Mouse (Mus musculus) cerebellum, postnatal 25 days (tissue): ENCODE data around the gene Mapk8ip2.
"Not testable (repeated sequence)": the region's sequence is repeated elsewhere in the genome, so short reads cannot be mapped to it uniquely, and the experiment has no call there.

Experiments used
- DNase-seq, 2 experiments: peaks; one replicate each; pipeline ENCODE4 v3.0.0; 2021; ENCODE audit warnings: mixed read lengths in 2 of 2

Gene Mapk8ip2

GRCm38 (mm10) chr15:89453865-89454478 is at the start of gene Mapk8ip2:
Gene Mapk8ip2, plus strand, starts transcription at chr15:89453913.
- DNase-seq: peak; percentile 89 to 90

DNA sequence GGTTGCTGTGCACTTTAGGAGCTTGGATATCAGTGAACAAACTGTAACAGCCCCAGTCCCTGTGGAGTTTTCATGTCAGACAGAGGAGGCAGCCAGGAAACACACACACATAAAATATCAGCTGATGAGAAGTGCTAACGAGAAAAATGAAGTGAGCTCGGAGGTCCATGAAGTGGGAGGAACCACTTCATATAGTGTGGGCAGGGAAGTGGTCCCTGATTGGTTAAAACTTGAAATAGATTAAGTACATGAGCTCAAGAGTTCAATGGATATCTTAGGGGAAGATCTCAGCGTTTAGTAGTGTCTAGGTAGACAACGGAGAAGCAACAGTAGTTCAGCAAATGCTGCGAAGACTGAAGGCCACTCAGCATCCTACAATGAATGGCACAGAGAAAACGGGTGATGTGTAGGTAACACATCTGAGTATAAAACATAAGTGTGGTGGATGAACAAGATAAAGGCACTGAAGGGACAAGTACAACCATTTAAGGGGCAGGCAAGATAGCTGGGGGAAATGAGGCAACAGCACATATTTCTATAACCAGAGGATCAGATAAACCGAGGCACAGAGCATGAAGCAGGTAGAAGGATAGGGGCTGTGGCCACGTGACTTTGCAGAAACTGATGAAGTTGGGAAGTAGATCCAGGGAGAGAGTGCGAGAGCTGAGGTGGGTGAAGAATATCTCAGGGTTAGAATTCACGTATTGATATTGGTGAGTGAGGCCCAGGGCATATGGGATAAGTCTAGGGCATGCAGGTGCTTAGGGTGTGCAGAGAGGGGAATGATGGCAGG is 48.7 kb upstream of the Mapk8ip2 start:
- DNase-seq: no peak

DNA sequence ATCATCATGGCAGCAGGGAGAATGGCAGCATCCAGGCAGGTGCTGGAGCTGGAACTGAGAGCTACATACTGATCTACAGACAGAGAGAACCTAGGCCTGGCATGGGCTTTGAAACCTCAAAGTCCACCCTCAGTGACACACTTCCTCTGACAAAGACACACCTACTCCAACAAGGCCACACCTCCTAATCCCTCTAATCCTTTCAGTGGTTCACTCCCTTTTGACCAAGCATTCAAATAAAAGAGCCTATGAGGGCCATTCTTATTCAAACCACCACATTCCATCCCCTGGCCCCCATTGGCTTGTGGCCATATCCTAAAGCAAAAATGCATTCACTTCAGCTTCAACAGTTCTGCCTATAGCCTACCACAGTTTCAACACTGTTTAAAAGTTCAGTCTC is 47.0 kb upstream of the Mapk8ip2 start:
- no peak for DNase-seq

GRCm38 (mm10) chr15:89410118-89410517 is 43.6 kb upstream of the Mapk8ip2 start, which contains the start of gene Syce3:
Gene Syce3, minus strand, starts transcription at chr15:89410503.
- peak in 1 of 2 experiments; percentile 24 for DNase-seq

GRCm38 (mm10) chr15:89415282-89415681 is 38.4 kb upstream of the Mapk8ip2 start:
- DNase-seq: peak; percentile 58 to 59

DNA sequence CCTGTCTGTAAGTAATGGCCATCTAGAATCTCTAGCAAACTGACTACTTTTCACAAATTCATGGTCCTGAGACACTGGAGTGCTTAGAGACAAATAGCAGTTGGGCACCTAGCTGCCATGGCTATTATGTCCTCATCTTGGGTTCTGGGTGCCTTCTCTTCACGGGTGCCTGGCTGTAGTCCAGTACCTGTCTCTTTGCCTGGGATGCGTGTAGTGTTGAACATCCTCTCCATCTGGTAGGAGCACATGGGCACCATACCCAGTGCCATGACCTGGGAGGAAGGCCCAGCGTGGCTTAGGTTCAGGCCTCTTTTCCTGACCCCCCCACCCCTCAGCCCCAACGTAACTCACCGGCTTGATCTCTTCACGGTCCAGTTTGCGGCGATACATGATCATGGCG is 31.8 kb upstream of the Mapk8ip2 start:
- DNase-seq: peak; percentile 46 to 54

DNA sequence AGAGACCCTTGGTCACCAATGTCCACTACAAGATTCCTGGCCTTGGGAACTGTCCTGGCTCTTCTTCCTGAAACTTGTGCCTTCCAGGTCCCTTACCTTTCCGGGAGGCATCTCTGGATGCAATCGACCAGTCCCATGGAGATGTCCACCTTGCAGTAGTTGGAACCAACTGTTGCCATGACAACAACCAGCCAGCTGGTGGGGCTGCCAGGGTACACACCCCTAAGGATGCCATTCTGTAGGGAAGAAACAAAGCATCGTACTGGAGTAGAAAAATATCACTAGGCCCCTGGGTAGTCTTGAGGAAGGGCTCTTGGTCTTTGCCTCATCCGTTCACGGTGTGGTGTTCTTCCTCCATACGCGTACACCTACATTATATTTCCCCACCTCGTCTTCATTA is 29.1 kb upstream of the Mapk8ip2 start:
- DNase-seq: no peak

DNA sequence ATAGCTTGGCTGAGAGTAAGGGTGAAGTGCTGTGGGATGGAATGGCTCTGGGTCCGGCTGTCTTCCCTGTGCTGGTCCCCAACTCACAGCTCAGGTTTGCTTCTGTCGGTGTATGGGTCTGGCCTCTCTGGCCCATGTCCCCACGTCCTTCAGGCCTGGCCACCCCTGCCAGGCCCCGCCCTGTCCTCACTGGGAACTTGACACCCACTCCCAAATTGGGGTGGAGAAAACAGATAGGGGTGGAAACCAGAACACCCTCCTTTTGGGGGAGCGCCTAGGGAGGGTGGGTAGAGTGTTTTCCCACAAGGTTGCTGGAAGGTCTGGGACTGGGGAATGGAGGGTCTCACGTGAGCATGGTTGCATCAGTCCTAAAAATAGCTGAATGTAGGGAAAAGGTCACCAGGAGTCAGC is 28.0 kb upstream of the Mapk8ip2 start, which contains the start of gene Cpt1b:
Gene Cpt1b (minus strand): TSS at position 153 of the 411 bp plus-strand sequence.
- DNase-seq: no peak

GRCm38 (mm10) chr15:89426716-89427115 is 27.0 kb upstream of the Mapk8ip2 start:
- no peak for DNase-seq

- no peak for DNase-seq
Measured at GRCm38 (mm10) chr15:89428136-89428790, 25.4 kb upstream of the Mapk8ip2 start.

GRCm38 (mm10) chr15:89428821-89429351 is 24.8 kb upstream of the Mapk8ip2 start:
- no peak for DNase-seq

DNA sequence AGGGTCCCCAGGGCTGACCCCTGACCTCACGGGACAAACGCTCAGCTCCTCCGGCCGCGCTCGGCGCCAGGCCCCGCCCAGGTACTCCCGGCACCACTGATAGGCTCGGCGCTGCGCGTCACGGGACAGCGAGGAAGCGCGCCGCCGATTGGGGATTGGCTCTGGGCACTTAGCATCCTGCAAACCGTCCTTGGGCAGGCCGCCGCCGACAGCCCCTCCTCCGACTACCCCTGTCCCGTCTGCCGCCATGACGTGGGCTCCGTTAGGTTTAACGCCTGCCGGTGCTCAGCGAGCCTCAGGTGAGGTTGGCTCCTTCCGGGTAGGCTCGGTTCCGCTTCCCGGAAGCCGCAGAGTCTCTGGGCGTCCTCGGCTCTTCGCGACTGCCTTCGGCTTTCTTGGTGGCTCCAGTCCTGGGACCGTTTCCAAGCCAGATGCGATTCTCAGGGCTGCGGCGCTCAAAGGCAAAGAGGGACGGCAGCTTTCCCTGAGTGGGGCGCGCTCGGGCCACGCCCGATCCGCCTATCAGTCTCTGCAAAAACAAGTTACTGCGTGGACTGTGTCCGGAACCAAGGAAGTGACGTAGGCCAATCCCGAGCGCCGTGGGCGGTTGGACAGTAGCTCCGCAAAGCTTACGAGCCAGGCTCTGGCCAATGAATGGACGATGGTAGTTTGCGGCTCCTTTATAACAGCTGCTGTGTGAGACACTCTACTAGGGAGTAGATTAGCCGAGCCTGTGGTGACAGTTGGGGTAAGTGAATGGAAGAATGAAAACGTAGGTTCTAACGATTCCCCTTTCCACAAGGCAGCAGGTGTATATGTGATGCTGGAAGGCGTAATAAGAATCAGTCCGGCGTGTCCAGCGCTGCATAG is 24.1 kb upstream of the Mapk8ip2 start, which contains the start of the genes C730034F03Rik, Gm44502 and Chkb:
Gene C730034F03Rik (plus strand): TSS at position 238 of the 870 bp plus-strand sequence.
Gene Gm44502 (minus strand): TSS at position 345 of the 870 bp plus-strand sequence.
Gene Chkb (minus strand): TSS at position 557 of the 870 bp plus-strand sequence.
- peak; percentile 94 to 95 for DNase-seq

DNA sequence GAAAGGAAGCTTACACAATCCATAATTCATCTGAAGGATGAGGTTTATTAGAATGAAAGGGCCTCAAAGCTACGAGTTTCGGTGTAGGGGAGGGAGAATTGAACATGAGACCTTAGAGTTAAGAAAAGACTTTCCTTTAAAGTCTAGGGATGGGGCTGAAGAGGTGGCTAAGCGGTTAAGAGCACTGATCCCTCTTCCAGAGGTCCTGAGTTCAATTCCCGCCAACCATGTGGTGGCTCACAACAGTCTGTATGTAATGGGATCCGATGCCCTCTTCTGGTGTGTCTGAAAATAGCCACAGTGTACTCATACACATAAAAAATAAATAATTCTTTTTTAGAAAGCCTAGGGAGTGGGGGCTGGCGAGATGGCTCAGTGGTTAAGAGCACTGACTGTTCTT is 23.4 kb upstream of the Mapk8ip2 start:
- peak; percentile 42 to 58 for DNase-seq

DNA sequence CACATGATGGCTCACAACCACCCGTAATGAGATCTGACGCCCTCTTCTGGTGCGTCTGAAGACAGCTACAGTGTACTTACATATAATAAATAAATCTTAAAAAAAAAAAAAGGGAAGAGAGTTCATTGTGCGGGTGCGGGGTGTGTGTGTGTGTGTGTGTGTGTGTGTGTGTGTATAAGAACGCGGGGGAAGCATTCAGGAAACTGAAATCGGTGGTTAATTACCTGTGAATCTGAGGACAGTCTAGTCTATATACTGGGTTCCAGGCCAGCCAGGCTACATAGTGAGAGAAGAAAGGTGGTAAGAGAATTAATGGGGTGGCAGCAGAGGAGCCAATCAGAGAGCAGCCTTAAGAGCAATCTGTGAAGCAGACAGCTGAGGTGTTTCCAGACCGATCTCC is 22.9 kb upstream of the Mapk8ip2 start:
- DNase-seq: not testable (repeated sequence)

GRCm38 (mm10) chr15:89431271-89431670 is 22.4 kb upstream of the Mapk8ip2 start:
- DNase-seq: no peak

GRCm38 (mm10) chr15:89431806-89432205 is 21.9 kb upstream of the Mapk8ip2 start:
- no peak for DNase-seq

DNA sequence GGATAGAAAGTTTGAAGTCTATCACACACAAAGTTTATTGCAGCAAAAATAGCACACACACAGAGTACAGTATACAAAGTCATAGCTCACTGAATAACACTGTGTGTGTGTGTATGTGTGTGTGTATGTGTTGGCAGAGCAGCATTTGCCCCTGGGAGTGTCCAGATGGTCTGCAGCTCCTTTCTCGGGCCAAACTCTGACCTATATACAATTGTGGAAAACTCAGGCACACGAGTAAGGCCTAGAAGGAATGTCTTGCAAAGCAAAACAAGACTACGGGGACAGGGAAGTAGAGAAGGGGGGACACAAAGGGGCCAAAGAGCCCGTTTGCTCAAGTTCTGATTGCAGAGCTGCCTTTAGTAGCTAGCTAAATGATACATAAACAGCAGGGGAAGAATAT is 20.8 kb upstream of the Mapk8ip2 start:
- peak; percentile 73 to 78 for DNase-seq

DNA sequence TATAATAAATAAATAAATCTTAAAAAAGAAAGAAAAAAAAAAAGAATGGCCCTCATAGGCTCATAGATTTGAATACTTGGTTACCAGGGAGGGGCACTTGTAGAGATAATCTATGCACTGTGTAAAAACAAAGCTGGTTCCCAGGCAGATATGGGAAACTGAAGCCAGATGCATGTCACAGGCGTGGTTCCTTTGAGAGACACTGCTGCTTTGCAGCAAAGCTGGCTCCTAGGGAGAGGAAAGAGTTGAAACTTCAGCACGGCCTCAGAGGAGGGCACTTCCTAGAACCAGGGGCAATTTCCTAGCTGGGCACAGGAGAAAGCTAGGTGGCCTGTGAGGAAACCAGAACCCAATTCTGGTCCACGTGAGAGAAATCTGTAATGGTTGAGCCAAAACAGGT is 19.6 kb upstream of the Mapk8ip2 start:
- no peak for DNase-seq

- no peak for DNase-seq
Measured at GRCm38 (mm10) chr15:89435878-89436277, 17.8 kb upstream of the Mapk8ip2 start.

- DNase-seq: peak in 1 of 2 experiments; percentile 55
Measured at GRCm38 (mm10) chr15:89442486-89443070, 11.1 kb upstream of the Mapk8ip2 start.
